Mouse (Mus musculus) CH12.LX (cell line): ENCODE results near the gene Snx9. TPM values are rescaled to one million over a fixed set of nuclear protein-coding genes. Genes with fewer than 3 reads are reported as not detected.

ENCODE experiments used
- DNase-seq: peaks from one replicate; pipeline ENCODE4 v3.0.0-alpha.2; 2013; ENCODE audit errors: extremely low read depth
- H3K27ac ChIP-seq: 2 replicates; pipeline ENCODE4 v1.5.1; 2012; ENCODE audit warnings: low read depth, mild to moderate bottlenecking, control low read depth, moderate library complexity; ENCODE audit not compliant: insufficient read depth
- H3K27me3 ChIP-seq: replicated peaks from 2 replicates; pipeline ENCODE3; 2012; ENCODE audit warnings: inconsistent platforms
- H3K36me3 ChIP-seq, 2 experiments: replicated peaks in 1 of 2; 2 replicates each; pipeline versions ENCODE3 to v1.6.1; 2012; ENCODE audit warnings: inconsistent platforms in 1 of 2, low read length in 1 of 2, mild to moderate bottlenecking in 1 of 2, mixed read lengths in 1 of 2, moderate library complexity in 1 of 2; ENCODE audit not compliant: control insufficient read depth in 1 of 2, insufficient read depth in 1 of 2
- H3K4me1 ChIP-seq, 2 experiments: 2 replicates each; pipeline ENCODE4 v1.6.1; 2012; ENCODE audit warnings: inconsistent platforms in 1 of 2, moderate library complexity in 1 of 2; ENCODE audit not compliant: insufficient read depth in 2 of 2, control insufficient read depth in 1 of 2
- H3K4me2 ChIP-seq: 2 replicates; pipeline ENCODE4 v1.6.1; 2012; ENCODE audit warnings: low read depth, mild to moderate bottlenecking, control low read depth; ENCODE audit not compliant: poor library complexity, insufficient read depth, severe bottlenecking
- H3K4me3 ChIP-seq, 3 experiments: fragments of 150-350 bp in 1 of 3; sonication (generic) in 1 of 3; replicated peaks in 1 of 3; 2 replicates each; pipeline versions ENCODE3 to v1.5.1; 2011 to 2012; ENCODE audit warnings: low read depth in 2 of 3, low read length in 2 of 3, mild to moderate bottlenecking in 2 of 3, moderate library complexity in 2 of 3, control low read depth in 1 of 3, improper control_type of control experiment in 1 of 3, inconsistent platforms in 1 of 3, mixed read lengths in 1 of 3; ENCODE audit not compliant: poor library complexity in 1 of 3
- H3K79me2 ChIP-seq: replicated peaks from 2 replicates; pipeline ENCODE4 v1.6.1; 2012; ENCODE audit warnings: mild to moderate bottlenecking, moderate library complexity; ENCODE audit not compliant: control insufficient read depth, poor library complexity, insufficient read depth, severe bottlenecking; ENCODE audit errors: extremely low read depth
- H3K9ac ChIP-seq: 2 replicates; pipeline ENCODE4 v1.6.1; 2012; ENCODE audit warnings: low read depth, mild to moderate bottlenecking, control low read depth, moderate library complexity; ENCODE audit not compliant: insufficient read depth
- H3K9me3 ChIP-seq: replicated peaks from 2 replicates; pipeline ENCODE3; 2012; ENCODE audit warnings: low read length, inconsistent platforms, mixed read lengths
- CHD1 ChIP-seq: IDR thresholded peaks from 2 replicates; pipeline ENCODE4 v1.6.1; 2012; ENCODE audit warnings: low read depth, low read length, improper control_type of control experiment, inconsistent platforms
- CHD2 ChIP-seq: IDR thresholded peaks from 2 replicates; pipeline ENCODE4 v1.6.1; 2011; ENCODE audit warnings: low read length, improper control_type of control experiment
- CTCF ChIP-seq, 2 experiments: IDR thresholded peaks in 1 of 2; conservative IDR thresholded peaks in 1 of 2; 2 replicates each; pipeline ENCODE4 v1.5.1; 2011 to 2012; ENCODE audit warnings: low read depth in 2 of 2, low read length in 2 of 2, improper control_type of control experiment in 1 of 2, inconsistent platforms in 1 of 2, mild to moderate bottlenecking in 1 of 2, moderate library complexity in 1 of 2
- E2F4 ChIP-seq: IDR thresholded peaks from 2 replicates; pipeline ENCODE4 v1.6.1; 2011; ENCODE audit warnings: low read depth, low read length, improper control_type of control experiment; ENCODE audit not compliant: insufficient replicate concordance
- EP300 ChIP-seq: IDR thresholded peaks from 2 replicates; pipeline ENCODE4 v1.6.1; 2011; ENCODE audit warnings: low read length, improper control_type of control experiment
- HCFC1 ChIP-seq: IDR thresholded peaks from 2 replicates; pipeline ENCODE4 v1.6.1; 2012; ENCODE audit warnings: low read depth, mild to moderate bottlenecking, inconsistent platforms, low read length, improper control_type of control experiment
- KAT2A ChIP-seq: IDR thresholded peaks from 2 replicates; pipeline ENCODE4 v1.6.1; 2012; ENCODE audit warnings: low read length, improper control_type of control experiment, inconsistent platforms; ENCODE audit not compliant: insufficient replicate concordance
- MAFK ChIP-seq: IDR thresholded peaks from 2 replicates; pipeline ENCODE4 v1.6.1; 2011; ENCODE audit warnings: low read length, improper control_type of control experiment; ENCODE audit not compliant: insufficient replicate concordance
- MAX ChIP-seq: IDR thresholded peaks from 2 replicates; pipeline ENCODE4 v1.6.1; 2011; ENCODE audit warnings: low read length, improper control_type of control experiment
- MAZ ChIP-seq: IDR thresholded peaks from 2 replicates; pipeline ENCODE4 v1.6.1; 2012; ENCODE audit warnings: low read depth, mild to moderate bottlenecking, inconsistent platforms, low read length, improper control_type of control experiment, moderate library complexity
- MYC ChIP-seq: IDR thresholded peaks from 2 replicates; pipeline ENCODE4 v1.6.1; 2011; ENCODE audit warnings: low read depth, mild to moderate bottlenecking, improper control_type of control experiment, low read length
- POLR2A ChIP-seq: IDR thresholded peaks from 2 replicates; pipeline ENCODE4 v1.6.1; 2011; ENCODE audit warnings: low read depth, mild to moderate bottlenecking, improper control_type of control experiment, low read length
- RAD21 ChIP-seq: IDR thresholded peaks from 2 replicates; pipeline ENCODE4 v1.6.1; 2011; ENCODE audit warnings: low read depth, mild to moderate bottlenecking, low read length, improper control_type of control experiment, moderate library complexity
- RCOR1 ChIP-seq: conservative IDR thresholded peaks from 2 replicates; pipeline ENCODE4 v1.6.1; 2012; ENCODE audit warnings: low read depth, mild to moderate bottlenecking, inconsistent platforms, low read length, improper control_type of control experiment
- SIN3A ChIP-seq: IDR thresholded peaks from 2 replicates; pipeline ENCODE4 v1.6.1; 2012; ENCODE audit warnings: low read length, improper control_type of control experiment, inconsistent platforms
- SMC3 ChIP-seq: IDR thresholded peaks from 2 replicates; pipeline ENCODE4 v1.6.1; 2011; ENCODE audit warnings: low read depth, low read length, improper control_type of control experiment
- TCF12 ChIP-seq: IDR thresholded peaks from 2 replicates; pipeline ENCODE4 v1.6.1; 2014; ENCODE audit warnings: low read depth, mild to moderate bottlenecking, inconsistent platforms, low read length, improper control_type of control experiment
- UBTF ChIP-seq: IDR thresholded peaks from 2 replicates; pipeline ENCODE4 v1.6.1; 2012; ENCODE audit warnings: low read depth, mild to moderate bottlenecking, inconsistent platforms, low read length, improper control_type of control experiment, moderate library complexity
- USF1 ChIP-seq: IDR thresholded peaks from 2 replicates; pipeline ENCODE4 v1.6.1; 2014; ENCODE audit warnings: low read depth, mild to moderate bottlenecking, inconsistent platforms, low read length, improper control_type of control experiment
- USF2 ChIP-seq: conservative IDR thresholded peaks from 2 replicates; pipeline ENCODE4 v1.6.1; 2011; ENCODE audit warnings: low read depth, low read length, improper control_type of control experiment
- ZC3H11A ChIP-seq: IDR thresholded peaks from 2 replicates; pipeline ENCODE4 v1.6.1; 2012; ENCODE audit warnings: low read depth, mild to moderate bottlenecking, inconsistent platforms, low read length, improper control_type of control experiment
- ZKSCAN1 ChIP-seq: IDR thresholded peaks from 2 replicates; pipeline ENCODE4 v1.6.1; 2012; ENCODE audit warnings: low read depth, inconsistent platforms, low read length, improper control_type of control experiment, borderline replicate concordance
- ZMIZ1 ChIP-seq: IDR thresholded peaks from 2 replicates; pipeline ENCODE4 v1.6.1; 2012; ENCODE audit warnings: low read depth, mild to moderate bottlenecking, inconsistent platforms, low read length, improper control_type of control experiment
- dilution Hi-C: fragments of 300-500 bp; cut with MboI; formaldehyde crosslinking; loops from 2 replicates; pipeline ENCODE4 v1.14.3; 2020; ENCODE audit warnings: low sequenced_read_pairs; ENCODE audit not compliant: extremely low pct_unique_long_range_greater_than_20kb, extremely low pct_ligation_motif_present
- in situ Hi-C: fragments of 300-500 bp; cut with MboI; formaldehyde crosslinking; loops from 3 replicates; pipeline ENCODE4 v1.14.3; 2019; ENCODE audit warnings: low sequenced_read_pairs, low pct_ligation_motif_present, low pct_unique_long_range_greater_than_20kb, mixed read lengths
- polyA plus RNA-seq: library from polyadenylated mRNA; unstranded; fragments of >175 nt; gene quantifications from 2 replicates; pipeline ENCODE4 v1.2.1, GENCODE M21; 2012; ENCODE audit warnings: low read depth; ENCODE audit not compliant: insufficient read length
- total RNA-seq, 2 experiments: library from RNA; depleted of rRNA; stranded (reverse); fragments of 300-350 nt in 1 of 2; fragments of >200 nt in 1 of 2; gene quantifications; 2 replicates each; pipeline ENCODE4 v1.2.3; 2012 to 2014

Snx9 gene
- total and polyA plus RNA-seq, 3 experiments = 16.3 to 26.3 (median 17.1) TPM

DNA sequence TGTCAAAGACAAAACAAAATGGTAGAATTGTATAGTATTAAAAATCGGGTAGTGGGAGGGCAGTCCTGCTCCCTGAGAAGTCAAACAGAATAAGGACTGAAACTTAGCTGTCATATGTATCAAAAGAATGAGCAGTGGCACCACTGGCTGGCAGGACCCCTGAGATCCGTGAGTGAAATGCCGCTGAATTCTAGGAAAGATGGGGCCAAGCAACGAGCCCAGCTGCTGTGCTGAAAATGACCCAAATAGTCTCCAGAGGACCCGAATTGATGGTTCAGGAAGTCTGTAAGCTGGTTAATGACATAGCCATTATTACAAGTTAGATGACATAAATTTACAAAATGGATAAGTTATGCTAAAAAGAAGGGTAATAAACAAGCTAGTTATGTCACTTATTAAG is 42.2 kb upstream of the Snx9 start:
- in situ Hi-C loops = loop anchor here (5.0 to 10.0 kb wide), 4 partner anchors 33 to 206 kb away; no protein-coding TSS in a partner anchor
- no peak for DNase-seq
- Histone ChIP-seq H3K27ac (peak overlapping the region; percentile 53), H3K4me3 (peak overlapping the region; percentile 40 to 65 (median 59)), H3K4me1 (peaks cover 50 to 75% of the 10 kb centered on the region in 2 experiments), H3K9me3 (no peaks in the 10 kb centered on the region), H3K9ac (peak overlapping the region; percentile 79), H3K36me3 (peaks cover 0 to 4% of the 10 kb centered on the region in 2 experiments), H3K4me2 (peak overlapping the region; percentile 67), H3K79me2 (no peaks in the 10 kb centered on the region), H3K27me3 (no peaks in the 10 kb centered on the region)
- TF ChIP-seq UBTF (no peak), MAFK (no peak), POLR2A (no peak)
- dilution Hi-C loops = no loop called here

DNA sequence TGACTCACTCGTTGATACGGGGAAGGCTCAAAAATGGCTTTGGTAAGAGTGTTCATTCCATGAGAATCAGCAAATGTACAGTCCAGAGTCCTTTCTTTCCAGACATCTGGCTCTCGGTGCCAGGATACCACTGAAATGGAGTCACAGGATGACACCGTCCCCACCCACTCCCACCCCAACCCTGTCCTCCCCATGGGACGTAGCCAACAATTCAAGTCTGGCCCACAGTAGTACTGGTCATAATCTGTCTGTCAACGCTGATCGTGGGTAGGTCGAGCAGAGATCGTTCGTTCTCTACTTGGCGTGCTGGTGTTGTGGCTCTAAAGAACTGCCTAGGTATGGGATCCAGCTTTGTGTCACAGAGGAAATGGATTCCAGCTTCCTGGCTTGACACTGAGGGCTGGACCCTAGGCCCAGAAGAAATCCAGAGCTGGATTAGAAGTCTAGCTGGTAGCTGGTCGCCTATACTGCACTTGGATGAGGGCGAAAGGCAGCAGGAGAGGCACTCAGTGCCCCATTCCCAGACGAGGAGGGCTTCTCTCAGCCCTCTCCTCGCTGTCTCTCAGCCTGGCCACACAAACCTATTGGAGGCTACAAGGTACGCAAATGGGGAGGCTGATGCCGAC is 41.6 kb upstream of the Snx9 start:
- H3K27me3 ChIP-seq = no peaks in the 10 kb centered on the region
- H3K4me3 ChIP-seq = peak overlapping the region; percentile 23 to 59 (median 40)
- H3K79me2 ChIP-seq = no peaks in the 10 kb centered on the region
- H3K9ac ChIP-seq = peak overlapping the region; percentile 79
- TF ChIP-seq ZC3H11A (no peak), MAX (no peak), TCF12 (no peak), EP300 (no peak), ZMIZ1 (no peak), SIN3A (no peak), SMC3 (no peak), CHD1 (no peak), USF2 (no peak), KAT2A (no peak), CHD2 (no peak), MYC (no peak), ZKSCAN1 (no peak), RCOR1 (no peak), MAZ (no peak), E2F4 (no peak), USF1 (no peak), HCFC1 (no peak), CTCF (conservative IDR thresholded peaks at IDR 0.05 in 1 of 2, IDR thresholded peaks at IDR 0.05 in 1 of 2; ENCODE audit: low read depth in 2 of 2, low read length in 2 of 2) (no peak), RAD21 (no peak)
- peaks cover 0 to 4% of the 10 kb centered on the region in 2 experiments for H3K36me3 ChIP-seq
- dilution Hi-C loops = no loop called here
- in situ Hi-C loops = loop anchor here (5.0 to 10.0 kb wide), 4 partner anchors 33 to 205 kb away; no protein-coding TSS in a partner anchor
- peaks cover 55 to 81% of the 10 kb centered on the region in 2 experiments for H3K4me1 ChIP-seq
- H3K27ac ChIP-seq = peak overlapping the region; percentile 34
- peak overlapping the region; percentile 67 for H3K4me2 ChIP-seq
- DNase-seq = no peak
- H3K9me3 ChIP-seq = no peaks in the 10 kb centered on the region
